Mouse (Mus musculus): ENCODE results near the gene Mup3.
A peak's percentile ranks its signal among the peaks of the same experiment; 100 is the strongest.
"Not testable (repeated sequence)": the region's sequence is repeated elsewhere in the genome, so short reads cannot be mapped to it uniquely, and the experiment has no call there.

The Mup3 gene

DNA sequence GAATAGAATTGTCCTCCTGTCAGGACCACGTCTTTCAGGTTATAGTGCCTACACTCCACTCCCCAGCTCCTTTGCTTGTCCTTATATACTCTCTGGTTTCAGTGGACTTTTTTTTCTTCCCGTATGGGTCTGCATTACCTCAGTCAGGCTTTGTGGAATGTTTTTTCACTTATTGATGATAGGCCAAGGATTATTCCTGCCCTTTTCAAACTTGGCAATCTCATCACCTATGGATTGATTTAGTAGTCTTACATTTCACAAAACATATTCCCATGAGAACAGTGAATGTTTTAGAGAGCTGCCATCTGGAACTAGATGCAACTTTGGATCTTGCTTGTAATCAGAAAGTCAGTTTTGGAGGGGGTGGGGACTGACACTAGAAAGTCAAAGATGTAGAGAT, at the start of gene Mup3:
Gene Mup3 (minus strand): TSS at position 102 of the 400 bp plus-strand sequence.
- no peak for DNase-seq (ENCODE audit: low spot score in 2 of 2)

DNA sequence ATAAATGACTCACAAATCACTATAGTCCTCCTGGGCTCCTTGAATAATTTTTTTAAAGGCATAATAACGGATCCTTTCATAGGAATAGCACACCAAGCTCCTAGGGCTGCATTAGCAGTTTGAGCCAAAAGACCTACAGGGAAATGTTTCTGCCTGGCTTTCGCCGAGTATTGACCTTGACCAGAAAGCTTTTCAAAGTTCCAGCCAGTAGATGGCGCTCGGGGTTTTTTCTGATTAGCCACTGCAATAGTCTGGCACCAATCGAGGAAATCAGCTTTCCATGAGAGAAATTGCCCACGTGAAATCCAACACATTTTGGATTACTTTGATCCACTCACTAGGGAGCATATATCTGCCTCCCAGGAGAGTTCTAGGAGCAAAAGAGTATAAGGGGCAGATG, 46.6 kb upstream of the Mup3 start:
- DNase-seq (ENCODE audit: low spot score in 2 of 2): peak; percentile 12 to 32

DNA sequence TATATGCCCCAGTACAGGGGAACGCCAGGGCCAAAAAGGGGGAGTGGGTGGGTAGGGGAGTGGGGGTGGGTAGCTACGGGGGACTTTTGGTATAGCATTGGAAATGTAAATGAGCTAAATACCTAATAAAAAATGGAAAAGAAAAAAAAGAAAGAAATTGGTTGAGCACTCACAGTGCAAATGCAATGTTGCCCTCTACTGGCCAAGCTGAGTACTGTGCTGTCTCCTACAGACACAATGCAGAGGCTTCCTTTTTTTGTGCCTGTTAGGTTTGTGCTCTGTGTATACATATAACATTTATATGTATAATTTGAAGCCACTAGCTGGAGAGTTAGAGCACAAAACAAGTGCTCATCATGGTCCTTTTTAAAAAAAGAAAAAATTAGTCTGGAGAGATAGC, 16.2 kb upstream of the Mup3 start:
- peak in 1 of 2 experiments; percentile 38 for DNase-seq (ENCODE audit: low spot score in 2 of 2)

DNA sequence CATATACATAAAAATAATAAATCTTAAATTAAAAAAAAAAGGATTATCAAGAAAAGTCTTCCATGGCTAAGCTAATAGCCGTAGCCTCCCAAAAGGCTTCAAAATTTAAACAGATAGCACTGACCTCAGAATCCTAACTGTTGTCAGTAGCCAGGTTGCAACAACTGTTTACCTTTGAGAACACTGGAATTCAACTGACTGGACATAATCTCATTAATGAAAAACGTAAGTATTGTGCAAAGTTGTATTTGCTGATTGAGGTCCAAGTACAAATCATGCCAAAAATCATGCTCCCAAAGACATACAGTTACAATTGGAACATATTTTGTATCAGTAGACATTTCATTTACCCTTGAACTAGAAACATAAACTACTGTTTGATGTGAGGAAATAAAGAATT, 811 bp upstream of the Mup3 start:
- DNase-seq (ENCODE audit: low spot score in 2 of 2): no peak

DNA sequence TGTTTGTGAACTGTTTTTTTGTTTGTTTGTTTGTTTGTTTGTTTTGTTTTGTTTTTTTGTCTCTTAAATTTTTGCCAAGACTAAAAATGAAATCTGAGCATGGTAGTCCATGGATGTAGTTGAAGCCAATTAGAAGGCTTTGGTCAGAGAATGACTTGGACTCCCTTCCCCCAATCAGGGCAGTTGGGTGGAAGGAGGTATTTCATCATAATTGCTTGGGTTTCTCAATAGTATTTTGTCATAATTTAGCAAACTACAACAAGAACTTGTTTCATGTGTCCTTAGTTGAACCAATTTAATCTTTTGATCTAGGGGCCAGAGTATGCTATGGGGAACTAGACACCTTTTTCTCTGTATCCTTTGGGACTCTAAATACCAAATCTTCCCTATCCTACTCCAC, 4.4 kb downstream of the Mup3 start:
- no peak for DNase-seq (ENCODE audit: low spot score in 2 of 2)

DNA sequence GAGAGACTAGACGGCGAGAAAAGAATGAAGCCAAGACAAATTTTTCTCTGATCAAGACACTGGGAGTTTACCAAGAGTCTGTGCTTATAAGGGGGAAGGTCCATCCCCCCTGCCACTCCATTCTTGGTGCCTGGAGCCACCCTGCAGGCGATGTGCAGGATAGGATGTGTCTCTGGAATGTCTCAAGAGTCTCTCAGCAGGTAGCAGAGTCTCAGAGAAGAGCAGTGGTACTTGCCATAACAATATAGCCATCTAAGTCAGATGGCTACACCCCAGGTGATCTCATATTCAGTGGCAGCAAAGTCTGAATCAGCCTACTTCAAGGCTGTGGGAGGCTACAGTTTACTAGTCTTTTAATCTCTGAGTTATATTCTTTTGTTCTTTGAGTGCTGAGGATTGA, 12.0 kb downstream of the Mup3 start:
- DNase-seq (ENCODE audit: low spot score in 2 of 2): no peak

DNA sequence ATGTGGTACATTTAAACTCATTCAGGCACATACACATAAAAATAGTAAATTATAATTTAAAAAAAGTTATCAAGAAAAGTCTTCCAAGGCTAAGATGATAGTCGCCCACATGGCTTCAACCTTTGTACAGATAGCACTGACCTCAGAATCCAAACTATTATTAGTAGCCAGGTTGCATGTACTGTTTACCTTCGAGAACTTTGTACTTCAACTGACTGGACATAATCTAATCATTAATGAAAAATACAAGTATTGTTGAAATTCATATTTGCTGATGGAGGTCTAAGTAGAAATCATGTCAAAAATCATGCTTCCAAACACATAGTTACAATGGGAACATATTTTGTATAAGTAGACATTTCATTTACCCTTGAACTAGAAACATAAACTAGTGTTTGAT, 32.4 kb downstream of the Mup3 start:
- DNase-seq (ENCODE audit: low spot score in 2 of 2): not testable (repeated sequence)

DNA sequence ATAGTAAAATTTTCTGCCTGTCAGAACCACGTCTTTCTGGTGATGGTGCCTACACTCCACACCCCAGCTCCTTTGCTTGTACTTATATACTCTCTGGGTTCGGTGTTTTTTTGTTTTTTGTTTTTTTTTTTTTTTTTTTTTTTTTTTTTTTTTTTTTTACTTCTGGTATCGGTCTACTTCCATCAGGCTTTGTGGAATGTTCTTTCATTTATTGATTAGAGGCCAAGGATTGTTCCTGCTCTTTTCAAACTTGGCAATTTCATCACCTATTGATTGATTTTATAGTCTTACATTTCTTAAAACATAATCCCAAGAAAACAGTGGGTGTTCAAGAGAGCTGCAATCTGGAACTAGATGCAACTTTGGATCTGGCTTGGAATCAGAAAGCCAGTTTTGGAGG, 33.1 kb downstream of the Mup3 start, which contains the start of gene Mup20:
Gene Mup20 (minus strand): TSS at position 101 of the 400 bp plus-strand sequence.
- not testable (repeated sequence) for DNase-seq (ENCODE audit: low spot score in 2 of 2)

All from frontal cortex, postnatal 36 days (tissue).